Mouse (Mus musculus): ENCODE data around the gene Rnf227. TPM values are rescaled to one million over a fixed set of nuclear protein-coding genes. Genes with fewer than 3 reads are reported as not detected.

The Rnf227 gene
- polyA plus RNA-seq, 1 experiment from 2014 or later: 25.7 TPM

DNA sequence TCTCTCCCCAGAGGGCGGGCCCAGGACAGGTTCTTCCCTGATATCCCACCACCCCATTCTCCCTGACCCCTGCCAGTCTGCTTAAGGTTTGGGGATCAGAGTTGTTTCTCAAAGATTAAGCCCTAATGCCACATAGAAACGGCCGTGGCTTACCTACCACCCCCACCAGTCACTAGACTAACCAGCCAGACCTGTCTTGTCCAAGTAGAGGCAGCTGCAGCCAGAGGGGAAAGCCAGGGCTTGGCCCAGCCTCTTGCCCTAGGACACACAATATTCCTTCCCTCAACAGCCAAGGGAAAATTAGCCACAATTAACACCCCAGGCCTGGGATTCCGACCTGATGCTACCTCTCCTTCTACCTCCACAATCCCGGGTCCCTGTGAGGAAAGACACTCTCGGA is 25.5 kb downstream of the Rnf227 start:
- 27% methylated on average over 6 of the region's 6 CpGs for WGBS
- no peak for DNase-seq (ENCODE audit: low spot score)
- peak overlapping the region; percentile 98 for H3K27ac ChIP-seq (ENCODE audit: low read depth, low read length)
- H3K4me3 ChIP-seq (ENCODE audit: low read depth, low read length): peak overlapping the region; percentile 97
- H3K9ac ChIP-seq (ENCODE audit: low read length): peak overlapping the region; percentile 56
- no peak for ATAC-seq (replicated peaks; ENCODE audit: low FRiP score)
- peak overlapping the region; percentile 92 for H3K4me2 ChIP-seq (ENCODE audit: low read depth, low read length, severe bottlenecking)
- H3K36me3 ChIP-seq (ENCODE audit: control insufficient read depth, insufficient read depth, low read length): peaks cover 18% of the 10 kb centered on the region
- H3K9me3 ChIP-seq (ENCODE audit: control insufficient read depth, low read length): no peaks in the 10 kb centered on the region
- H3K4me1 ChIP-seq (replicated peaks; ENCODE audit: control insufficient read depth, insufficient read depth, low read length): peaks cover 27% of the 10 kb centered on the region
- no peaks in the 10 kb centered on the region for H3K27me3 ChIP-seq (ENCODE audit: control insufficient read depth, insufficient read depth, low read length)

DNA sequence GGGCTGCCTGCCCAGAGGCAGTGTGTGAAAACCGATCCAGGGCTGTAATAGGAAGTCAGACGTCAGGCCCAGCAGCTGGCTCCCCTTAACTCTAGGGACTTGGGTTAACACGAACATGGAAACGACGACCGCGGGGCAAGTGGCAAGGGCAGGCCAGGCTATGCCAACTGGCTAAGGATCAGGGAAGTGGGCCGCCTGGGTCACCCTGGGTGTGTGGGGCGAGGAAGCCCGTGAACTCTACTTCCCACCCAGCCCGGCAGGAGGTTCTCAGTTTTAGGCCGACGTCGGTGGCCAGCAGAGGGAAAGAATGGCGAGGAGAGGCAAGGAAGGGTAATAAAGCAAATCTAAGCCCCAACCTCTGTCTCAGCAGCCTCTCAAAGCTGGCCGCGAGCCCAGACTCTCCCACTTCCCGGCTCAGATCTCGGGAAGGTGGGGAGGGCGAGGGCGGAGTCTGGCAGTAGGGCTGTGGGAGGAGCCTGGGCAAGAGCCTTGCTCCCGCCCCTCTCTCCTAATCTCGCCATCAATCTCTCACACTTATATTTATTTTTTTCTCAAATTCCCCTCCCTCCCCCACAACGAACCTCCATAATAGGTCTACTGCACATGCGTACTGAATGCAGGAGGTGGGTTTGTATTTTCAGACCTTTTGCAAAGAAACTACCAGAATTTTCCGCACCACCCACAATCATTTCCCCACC is 26.0 kb downstream of the Rnf227 start:
- under 1% methylated on average over 26 of the region's 26 CpGs for WGBS
- H3K4me1 ChIP-seq (replicated peaks; ENCODE audit: control insufficient read depth, insufficient read depth, low read length): peaks cover 33% of the 10 kb centered on the region
- H3K4me3 ChIP-seq (ENCODE audit: low read depth, low read length): peak overlapping the region; percentile 97

DNA sequence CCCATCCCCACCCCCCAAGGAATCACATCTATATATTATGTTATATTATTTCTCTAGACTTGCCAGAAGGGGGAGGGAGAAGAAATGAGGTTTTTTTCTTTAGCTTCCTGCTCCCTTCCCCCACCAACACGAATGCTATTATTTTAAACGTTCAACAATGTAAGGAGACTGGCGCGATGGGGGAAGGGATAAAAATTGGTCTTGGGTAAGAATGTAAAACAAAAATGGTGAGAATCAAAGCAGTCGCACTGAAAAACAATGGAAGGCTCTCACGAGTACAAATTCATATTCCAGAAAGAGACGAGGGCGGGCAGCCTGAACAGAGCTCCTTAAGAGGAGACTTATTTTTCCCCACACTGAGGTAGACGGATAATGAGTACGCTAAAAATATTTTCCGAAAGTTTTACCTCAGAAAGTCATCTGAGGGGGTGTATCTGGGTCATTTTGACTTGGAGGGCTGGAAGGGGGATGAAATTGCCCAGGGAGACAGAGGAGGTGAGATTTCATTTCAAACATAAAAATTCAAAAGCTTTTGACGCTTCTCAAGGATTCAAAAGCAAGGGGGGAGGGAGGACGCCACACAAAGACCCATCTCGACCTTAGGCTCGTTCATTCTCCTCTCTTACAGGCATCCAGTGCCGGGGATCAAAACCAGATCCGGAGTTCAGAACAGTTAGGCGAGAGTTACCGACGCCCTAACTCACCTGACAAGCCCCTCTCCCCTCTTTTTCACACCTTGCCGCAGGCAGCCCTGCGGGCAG is 26.8 kb downstream of the Rnf227 start:
- DNase-seq (ENCODE audit: low spot score) (no peak), ATAC-seq (replicated peaks; ENCODE audit: low FRiP score) (no peak)
- H3K4me1 ChIP-seq (replicated peaks; ENCODE audit: control insufficient read depth, insufficient read depth, low read length): peaks cover 38% of the 10 kb centered on the region
- peak overlapping the region; percentile 97 for H3K4me3 ChIP-seq (ENCODE audit: low read depth, low read length)
- peaks cover 7% of the 10 kb centered on the region for H3K36me3 ChIP-seq (ENCODE audit: control insufficient read depth, insufficient read depth, low read length)
- peak overlapping the region; percentile 98 for H3K27ac ChIP-seq (ENCODE audit: low read depth, low read length)
- H3K4me2 ChIP-seq (ENCODE audit: low read depth, low read length, severe bottlenecking): peak overlapping the region; percentile 92
- H3K9ac ChIP-seq (ENCODE audit: low read length): peak overlapping the region; percentile 99
- under 1% methylated on average over 22 of the region's 22 CpGs for WGBS
- H3K27me3 ChIP-seq (ENCODE audit: control insufficient read depth, insufficient read depth, low read length): no peaks in the 10 kb centered on the region
- H3K9me3 ChIP-seq (ENCODE audit: control insufficient read depth, low read length): no peaks in the 10 kb centered on the region

More for the DNA sequence above, 26.0 kb downstream of the Rnf227 start:
- Histone ChIP-seq H3K9me3 (ENCODE audit: control insufficient read depth, low read length) (no peaks in the 10 kb centered on the region), H3K9ac (ENCODE audit: low read length) (peak overlapping the region; percentile 99), H3K36me3 (ENCODE audit: control insufficient read depth, insufficient read depth, low read length) (peaks cover 14% of the 10 kb centered on the region), H3K27me3 (ENCODE audit: control insufficient read depth, insufficient read depth, low read length) (no peaks in the 10 kb centered on the region), H3K4me2 (ENCODE audit: low read depth, low read length, severe bottlenecking) (peak overlapping the region; percentile 92), H3K27ac (ENCODE audit: low read depth, low read length) (peak overlapping the region; percentile 98)
- DNase-seq (ENCODE audit: low spot score) (peak; percentile 96), ATAC-seq (replicated peaks; ENCODE audit: low FRiP score) (peak; percentile 86)

DNA sequence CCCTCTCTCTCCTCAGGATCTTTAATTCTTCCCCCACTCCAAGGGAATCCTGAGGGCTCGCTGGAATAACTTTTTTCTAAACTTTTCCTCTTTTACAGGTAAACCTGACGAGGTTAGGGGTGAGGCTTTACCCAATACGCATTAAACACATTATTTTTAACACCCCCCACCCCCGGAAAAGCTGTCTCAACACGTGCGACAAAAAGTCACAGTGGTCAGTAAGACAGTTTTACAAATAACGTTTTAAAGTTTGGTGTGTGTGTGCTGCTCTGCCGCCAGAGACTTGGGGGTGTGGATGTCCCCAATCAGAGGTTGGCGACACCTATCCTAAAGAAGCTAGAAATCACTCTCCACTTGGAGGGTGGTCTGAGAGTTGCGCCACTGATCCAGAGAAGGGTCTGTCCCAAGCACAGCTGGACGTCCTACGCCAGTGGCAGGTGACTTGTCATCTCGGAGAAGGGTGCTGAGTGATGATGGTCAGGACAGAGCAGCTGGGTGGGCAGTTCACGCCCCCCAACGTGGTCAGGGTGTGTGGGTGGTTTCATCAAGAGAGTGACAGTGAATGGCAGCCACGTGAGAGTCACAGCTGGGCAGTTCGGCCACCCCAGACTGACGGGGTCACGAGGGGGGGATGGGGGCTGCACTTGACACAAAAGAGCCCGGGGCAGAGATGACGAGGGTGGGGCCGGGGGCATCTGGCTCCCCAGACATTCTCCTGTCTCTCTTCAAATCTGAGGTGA is 27.5 kb downstream of the Rnf227 start:
- Histone ChIP-seq H3K27ac (ENCODE audit: low read depth, low read length) (peak overlapping the region; percentile 98), H3K4me2 (ENCODE audit: low read depth, low read length, severe bottlenecking) (peak overlapping the region; percentile 92), H3K4me3 (ENCODE audit: low read depth, low read length) (peak overlapping the region; percentile 97), H3K9ac (ENCODE audit: low read length) (peak overlapping the region; percentile 99), H3K4me1 (replicated peaks; ENCODE audit: control insufficient read depth, insufficient read depth, low read length) (peaks cover 42% of the 10 kb centered on the region), H3K36me3 (ENCODE audit: control insufficient read depth, insufficient read depth, low read length) (peaks cover 7% of the 10 kb centered on the region), H3K9me3 (ENCODE audit: control insufficient read depth, low read length) (no peaks in the 10 kb centered on the region), H3K27me3 (ENCODE audit: control insufficient read depth, insufficient read depth, low read length) (no peaks in the 10 kb centered on the region)
- DNase-seq (ENCODE audit: low spot score) (peak; percentile 81), ATAC-seq (replicated peaks; ENCODE audit: low FRiP score) (0 out of 2 replicates have a peak, but pooled peaks have one; percentile 26)
- under 1% methylated on average over 22 of the region's 22 CpGs for WGBS

DNA sequence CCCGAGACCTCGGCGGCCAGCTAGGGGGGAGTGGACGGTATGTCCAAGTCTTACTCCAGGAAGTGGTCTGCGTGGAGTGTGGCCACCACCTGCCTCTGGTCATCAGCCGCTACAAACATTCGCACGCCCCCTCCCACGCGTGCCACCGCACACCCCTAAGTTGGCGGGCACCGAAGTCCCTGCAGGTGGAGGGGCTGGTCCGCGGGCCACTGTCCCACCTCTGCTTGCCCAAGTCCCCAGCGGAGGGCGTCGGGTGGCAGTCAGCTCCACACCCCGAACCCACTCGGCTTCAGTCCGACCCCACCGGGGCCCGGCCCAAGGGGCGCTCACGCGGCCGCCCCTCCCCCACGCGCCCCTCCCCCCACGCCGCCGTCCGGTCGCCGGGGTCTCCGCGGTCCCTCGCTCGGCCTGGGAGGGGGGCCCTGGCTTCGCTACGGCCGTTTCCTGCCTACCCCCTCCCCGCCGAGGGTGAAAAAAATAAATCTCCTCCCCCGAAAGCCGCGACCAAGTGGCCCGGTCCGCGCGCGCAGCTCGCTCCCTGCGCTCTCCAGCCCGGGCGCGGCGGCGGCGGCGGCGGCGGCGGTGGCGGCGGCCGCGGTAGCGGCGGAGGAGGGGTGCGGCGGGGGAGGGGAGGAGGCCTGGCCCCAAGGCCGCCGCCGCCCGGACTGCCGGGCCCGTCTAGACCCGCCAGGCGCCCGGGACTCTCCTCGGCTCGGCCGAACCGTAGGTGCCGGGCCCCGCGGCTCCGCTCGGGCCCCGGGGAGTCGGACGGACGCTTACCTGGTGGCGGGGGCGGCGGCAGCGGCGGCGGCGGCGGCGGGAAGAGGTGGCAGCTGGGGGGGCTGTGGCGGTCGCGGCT is 28.3 kb downstream of the Rnf227 start:
- peak; percentile 44 for ATAC-seq (replicated peaks; ENCODE audit: low FRiP score)
- Histone ChIP-seq H3K27ac (ENCODE audit: low read depth, low read length) (peak overlapping the region; percentile 98), H3K4me3 (ENCODE audit: low read depth, low read length) (peak overlapping the region; percentile 97), H3K4me2 (ENCODE audit: low read depth, low read length, severe bottlenecking) (peak overlapping the region; percentile 92), H3K36me3 (ENCODE audit: control insufficient read depth, insufficient read depth, low read length) (no peaks in the 10 kb centered on the region; the same call in none of the 2 replicates), H3K27me3 (ENCODE audit: control insufficient read depth, insufficient read depth, low read length) (no peaks in the 10 kb centered on the region), H3K9ac (ENCODE audit: low read length) (peak overlapping the region; percentile 99), H3K9me3 (ENCODE audit: control insufficient read depth, low read length) (no peaks in the 10 kb centered on the region), H3K4me1 (replicated peaks; ENCODE audit: control insufficient read depth, insufficient read depth, low read length) (peaks cover 42% of the 10 kb centered on the region)
- DNase-seq (ENCODE audit: low spot score): peak; percentile 83
- WGBS: under 1% methylated on average over 66 of the region's 106 CpGs

DNA sequence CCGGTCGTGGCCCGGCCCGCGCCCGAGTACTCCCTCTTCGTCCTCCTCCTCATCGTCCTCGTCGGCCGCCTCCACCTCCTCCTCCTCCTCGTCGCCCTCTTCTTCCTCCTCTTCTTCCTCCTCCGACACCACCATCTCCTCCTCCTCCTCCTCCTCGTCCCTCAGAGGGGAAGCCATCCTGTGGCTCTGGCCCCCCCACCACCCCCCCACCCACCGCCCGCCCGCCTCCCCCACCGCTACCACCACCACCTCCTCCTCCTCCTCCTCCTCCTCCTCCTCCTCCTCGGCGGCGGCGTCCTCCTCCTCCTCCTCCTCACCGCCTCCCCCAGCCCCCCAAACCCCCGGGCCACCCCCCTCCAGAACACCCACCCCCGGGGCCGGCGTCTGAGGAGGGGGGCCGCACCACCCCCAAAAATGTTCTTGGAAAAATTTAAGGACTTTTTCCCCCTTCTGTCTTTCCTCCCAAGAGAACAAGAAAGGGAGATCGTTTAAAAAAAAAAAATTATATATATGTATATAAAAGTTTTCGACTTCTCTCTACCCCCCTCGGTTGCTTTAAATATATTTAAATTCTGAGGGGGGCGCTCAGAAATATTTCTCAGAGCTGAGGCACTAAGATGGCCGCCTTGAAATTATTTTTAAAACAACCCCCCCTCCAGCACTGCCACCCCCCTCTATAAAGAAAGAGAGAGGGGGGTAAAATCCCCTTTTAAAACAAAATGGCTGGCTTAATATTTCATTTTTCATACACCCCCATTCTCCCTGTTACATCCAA is 29.1 kb downstream of the Rnf227 start, which contains the start of gene Chd3:
TSS of gene Chd3 (minus strand) at position 192 of the 775 bp plus-strand sequence.
- WGBS: 3% methylated on average over 13 of the region's 34 CpGs
- no peaks in the 10 kb centered on the region for H3K27me3 ChIP-seq (ENCODE audit: control insufficient read depth, insufficient read depth, low read length)
- peak within 1 kb of the TSS; percentile 99 for H3K9ac ChIP-seq (ENCODE audit: low read length)
- H3K4me3 ChIP-seq (ENCODE audit: low read depth, low read length): peak within 1 kb of the TSS; percentile 97
- no peaks in the 10 kb centered on the region; the same call in 1 of the 2 replicates for H3K36me3 ChIP-seq (ENCODE audit: control insufficient read depth, insufficient read depth, low read length)
- ATAC-seq (replicated peaks; ENCODE audit: low FRiP score) (no peak), DNase-seq (ENCODE audit: low spot score) (no peak)
- peaks cover 40% of the 10 kb centered on the region for H3K4me1 ChIP-seq (replicated peaks; ENCODE audit: control insufficient read depth, insufficient read depth, low read length)
- no peaks in the 10 kb centered on the region for H3K9me3 ChIP-seq (ENCODE audit: control insufficient read depth, low read length)
- peak within 1 kb of the TSS; percentile 98 for H3K27ac ChIP-seq (ENCODE audit: low read depth, low read length)
- peak within 1 kb of the TSS; percentile 92 for H3K4me2 ChIP-seq (ENCODE audit: low read depth, low read length, severe bottlenecking)

DNA sequence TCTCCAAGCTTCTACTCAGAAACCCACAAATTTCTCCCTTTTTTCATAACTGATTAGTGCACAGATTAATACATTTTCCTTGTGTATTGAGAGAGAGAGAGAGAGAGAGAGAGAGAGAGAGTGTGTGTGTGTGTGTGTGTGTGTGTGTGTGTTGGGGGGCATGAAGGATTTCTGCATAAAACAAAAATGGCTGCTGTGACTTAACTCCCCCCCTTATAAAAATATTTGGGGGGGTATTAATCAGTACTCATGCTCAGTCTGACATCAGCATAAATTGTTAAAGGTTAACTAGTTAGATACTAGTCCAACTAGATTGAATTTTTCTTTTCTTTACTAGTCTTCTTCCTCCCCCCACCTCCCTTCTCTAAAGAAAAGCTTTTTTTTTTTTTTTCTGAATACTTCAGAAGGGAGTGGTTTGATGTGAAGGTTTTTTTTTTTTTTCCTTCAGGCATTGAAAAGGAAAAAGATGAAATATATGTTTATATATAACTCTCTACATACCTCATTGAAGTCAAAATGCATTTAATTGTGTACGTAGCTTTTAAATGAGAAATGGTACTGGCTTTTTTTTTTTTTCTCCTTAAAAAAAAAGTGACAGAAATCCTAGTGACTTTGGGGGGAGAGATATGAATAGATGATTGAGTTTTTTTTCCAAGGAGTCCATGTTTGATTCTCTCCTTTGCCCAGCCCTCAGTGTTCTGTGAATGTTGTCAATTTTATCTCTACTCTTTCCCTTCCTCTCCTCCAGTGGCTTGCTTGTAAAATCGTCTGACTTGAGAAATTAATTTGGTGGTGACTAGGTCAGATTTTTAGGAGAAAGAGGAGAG is 29.9 kb downstream of the Rnf227 start:
- Histone ChIP-seq H3K27me3 (ENCODE audit: control insufficient read depth, insufficient read depth, low read length) (no peaks in the 10 kb centered on the region), H3K36me3 (ENCODE audit: control insufficient read depth, insufficient read depth, low read length) (no peaks in the 10 kb centered on the region; the same call in 1 of the 2 replicates), H3K9ac (ENCODE audit: low read length) (peak overlapping the region; percentile 99), H3K4me1 (replicated peaks; ENCODE audit: control insufficient read depth, insufficient read depth, low read length) (peaks cover 33% of the 10 kb centered on the region), H3K9me3 (ENCODE audit: control insufficient read depth, low read length) (no peaks in the 10 kb centered on the region), H3K27ac (ENCODE audit: low read depth, low read length) (peak overlapping the region; percentile 98), H3K4me2 (ENCODE audit: low read depth, low read length, severe bottlenecking) (peak overlapping the region; percentile 92), H3K4me3 (ENCODE audit: low read depth, low read length) (peak overlapping the region; percentile 97)
- ATAC-seq (replicated peaks; ENCODE audit: low FRiP score): no peak
- DNase-seq (ENCODE audit: low spot score): no peak
- WGBS: 32% methylated on average over 2 of the region's 2 CpGs

Data from forebrain, embryonic 11.5 days (tissue).